Mouse (Mus musculus): ENCODE data around the gene Xpnpep1. TPM values are rescaled to one million over a fixed set of nuclear protein-coding genes. Genes with fewer than 3 reads are reported as not detected.

The Xpnpep1 gene
- total and polyA plus RNA-seq, 3 experiments, result 82.8 to 99.6 (median 96.0) TPM

GRCm38 (mm10) chr19:53039090-53039489 lies 924 bp downstream of the Xpnpep1 start:
- Histone ChIP-seq H3K27ac (ENCODE audit: insufficient read depth, low read depth) (no peak overlapping the region), H3K4me2 (ENCODE audit: insufficient read depth, low read depth, poor library complexity, severe bottlenecking) (no peak overlapping the region), H3K4me1 (ENCODE audit: control insufficient read depth in 1 of 2, insufficient read depth in 2 of 2) (peaks cover 17 to 35% of the 10 kb centered on the region in 2 experiments), H3K27me3 (replicated peaks) (peaks cover 1% of the 10 kb centered on the region), H3K4me3 (replicated peaks in 1 of 3; ENCODE audit: low read depth in 2 of 3, low read length in 2 of 3, poor library complexity in 1 of 3) (peak overlapping the region in 1 of 3 experiments; percentile 70), H3K36me3 (replicated peaks in 1 of 2; ENCODE audit: control insufficient read depth in 1 of 2, insufficient read depth in 1 of 2, low read length in 1 of 2) (peaks cover 0 to 18% of the 10 kb centered on the region in 2 experiments), H3K79me2 (replicated peaks; ENCODE audit: control insufficient read depth, extremely low read depth, insufficient read depth, poor library complexity, severe bottlenecking) (peaks cover 7% of the 10 kb centered on the region), H3K9ac (ENCODE audit: insufficient read depth, low read depth) (no peak overlapping the region), H3K9me3 (replicated peaks; ENCODE audit: low read length) (no peaks in the 10 kb centered on the region)
- dilution Hi-C loops (cut with MboI; ENCODE audit: extremely low pct_ligation_motif_present, extremely low pct_unique_long_range_greater_than_20kb, low sequenced_read_pairs) (no loop called here), in situ Hi-C loops (cut with MboI; ENCODE audit: low pct_ligation_motif_present, low pct_unique_long_range_greater_than_20kb, low sequenced_read_pairs) (no loop called here)
- no peak for DNase-seq (ENCODE audit: extremely low read depth)
- no peak for TF ChIP-seq RCOR1 (conservative IDR thresholded peaks at IDR 0.05; ENCODE audit: low read depth, low read length)

GRCm38 (mm10) chr19:53038435-53038938 lies 1.5 kb downstream of the Xpnpep1 start:
- no peaks in the 10 kb centered on the region for H3K9me3 ChIP-seq (replicated peaks; ENCODE audit: low read length)
- peaks cover 11% of the 10 kb centered on the region for H3K79me2 ChIP-seq (replicated peaks; ENCODE audit: control insufficient read depth, extremely low read depth, insufficient read depth, poor library complexity, severe bottlenecking)
- dilution Hi-C loops (cut with MboI; ENCODE audit: extremely low pct_ligation_motif_present, extremely low pct_unique_long_range_greater_than_20kb, low sequenced_read_pairs) (no loop called here), in situ Hi-C loops (cut with MboI; ENCODE audit: low pct_ligation_motif_present, low pct_unique_long_range_greater_than_20kb, low sequenced_read_pairs) (no loop called here)
- DNase-seq (ENCODE audit: extremely low read depth), result peak; percentile 83
- no peak overlapping the region for H3K4me2 ChIP-seq (ENCODE audit: insufficient read depth, low read depth, poor library complexity, severe bottlenecking)
- peak overlapping the region; percentile 70 to 90 (median 89) for H3K4me3 ChIP-seq (replicated peaks in 1 of 3; ENCODE audit: low read depth in 2 of 3, low read length in 2 of 3, poor library complexity in 1 of 3)
- H3K9ac ChIP-seq (ENCODE audit: insufficient read depth, low read depth), result peak overlapping the region; percentile 87
- peaks cover 0 to 21% of the 10 kb centered on the region in 2 experiments for H3K36me3 ChIP-seq (replicated peaks in 1 of 2; ENCODE audit: control insufficient read depth in 1 of 2, insufficient read depth in 1 of 2, low read length in 1 of 2)
- peaks cover 17 to 40% of the 10 kb centered on the region in 2 experiments for H3K4me1 ChIP-seq (ENCODE audit: control insufficient read depth in 1 of 2, insufficient read depth in 2 of 2)
- H3K27me3 ChIP-seq (replicated peaks), result peaks cover 1% of the 10 kb centered on the region
- H3K27ac ChIP-seq (ENCODE audit: insufficient read depth, low read depth), result 0 out of 2 replicates have a peak overlapping the region, but pooled peaks have one; percentile 27
- TF ChIP-seq IRF4 (IDR thresholded peaks at IDR 0.05; ENCODE audit: low read depth, low read length) (no peak), TBP (conservative IDR thresholded peaks at IDR 0.05; ENCODE audit: low read depth, low read length) (no peak), ZMIZ1 (IDR thresholded peaks at IDR 0.05; ENCODE audit: low read depth, low read length) (no peak), JUN (IDR thresholded peaks at IDR 0.05; ENCODE audit: insufficient read depth, low read depth, low read length) (no peak), JUND (conservative IDR thresholded peaks at IDR 0.05; ENCODE audit: low read depth, low read length) (no peak), BHLHE40 (IDR thresholded peaks at IDR 0.05; ENCODE audit: low read depth, low read length) (0 out of 2 replicates have a peak, but pooled peaks have one; percentile 22), PAX5 (IDR thresholded peaks at IDR 0.05; ENCODE audit: low read length) (no peak), RCOR1 (conservative IDR thresholded peaks at IDR 0.05; ENCODE audit: low read depth, low read length) (no peak), POLR2AphosphoS2 (IDR thresholded peaks at IDR 0.05; ENCODE audit: low read depth, low read length) (no peak), UBTF (IDR thresholded peaks at IDR 0.05; ENCODE audit: low read depth, low read length) (no peak), SIN3A (IDR thresholded peaks at IDR 0.05; ENCODE audit: low read length) (no peak; the same call in 1 of the 2 replicates), KAT2A (IDR thresholded peaks at IDR 0.05; ENCODE audit: insufficient replicate concordance, low read length) (no peak), ETS1 (conservative IDR thresholded peaks at IDR 0.05; ENCODE audit: low read depth, low read length) (peak; percentile 35; the same call in 1 of the 2 replicates), ZKSCAN1 (IDR thresholded peaks at IDR 0.05; ENCODE audit: borderline replicate concordance, low read depth, low read length) (no peak), USF1 (IDR thresholded peaks at IDR 0.05; ENCODE audit: low read depth, low read length) (peak; percentile 64), GABPA (IDR thresholded peaks at IDR 0.05; ENCODE audit: insufficient replicate concordance, low read depth, low read length) (no peak), ZC3H11A (IDR thresholded peaks at IDR 0.05; ENCODE audit: low read depth, low read length) (no peak), CTCF (conservative IDR thresholded peaks at IDR 0.05 in 1 of 2, IDR thresholded peaks at IDR 0.05 in 1 of 2; ENCODE audit: low read depth in 2 of 2, low read length in 2 of 2) (no peak), USF2 (conservative IDR thresholded peaks at IDR 0.05; ENCODE audit: low read depth, low read length) (no peak), TCF12 (IDR thresholded peaks at IDR 0.05; ENCODE audit: low read depth, low read length) (peak; percentile 71), RAD21 (IDR thresholded peaks at IDR 0.05; ENCODE audit: low read depth, low read length) (no peak), E2F4 (IDR thresholded peaks at IDR 0.05; ENCODE audit: insufficient replicate concordance, low read depth, low read length) (no peak), MAFK (IDR thresholded peaks at IDR 0.05; ENCODE audit: insufficient replicate concordance, low read length) (no peak), EP300 (IDR thresholded peaks at IDR 0.05; ENCODE audit: low read length) (no peak), CHD1 (IDR thresholded peaks at IDR 0.05; ENCODE audit: low read depth, low read length) (no peak), POLR2A (IDR thresholded peaks at IDR 0.05; ENCODE audit: low read depth, low read length) (peak; percentile 86), MXI1 (IDR thresholded peaks at IDR 0.05; ENCODE audit: low read depth, low read length) (peak; percentile 14; the same call in 1 of the 2 replicates), HCFC1 (IDR thresholded peaks at IDR 0.05; ENCODE audit: low read depth, low read length) (peak; percentile 67), SMC3 (IDR thresholded peaks at IDR 0.05; ENCODE audit: low read depth, low read length) (no peak), MEF2A (IDR thresholded peaks at IDR 0.05; ENCODE audit: borderline replicate concordance, low read depth, low read length) (0 out of 2 replicates have a peak, but pooled peaks have one; percentile 24), ELF1 (IDR thresholded peaks at IDR 0.05; ENCODE audit: low read depth, low read length) (no peak; the same call in 1 of the 2 replicates), MYC (IDR thresholded peaks at IDR 0.05; ENCODE audit: low read depth, low read length) (peak; percentile 55; the same call in 1 of the 2 replicates)
